Mouse (Mus musculus) neural tube, embryonic 10.5 days (tissue): ENCODE measurements around the gene Colca2.

Experiments
- DNase-seq: peaks from one replicate; pipeline ENCODE4 v3.0.0-alpha.2; 2017; ENCODE audit warnings: low spot score; ENCODE audit errors: extremely low spot score

The Colca2 gene

GRCm38 (mm10) chr9:51273581-51274154, 4.7 kb downstream of the Colca2 start:
- no peak for DNase-seq

- no peak for DNase-seq
Observed at GRCm38 (mm10) chr9:51272102-51272501, 6.3 kb downstream of the Colca2 start.

GRCm38 (mm10) chr9:51271073-51271472, 7.3 kb downstream of the Colca2 start:
- no peak for DNase-seq

- DNase-seq: no peak
Observed at GRCm38 (mm10) chr9:51268852-51269251, 9.5 kb downstream of the Colca2 start.

GRCm38 (mm10) chr9:51258426-51258825, 19.9 kb downstream of the Colca2 start:
- no peak for DNase-seq

GRCm38 (mm10) chr9:51256780-51257502, 21.4 kb downstream of the Colca2 start:
- DNase-seq: no peak

- DNase-seq: no peak
Observed at GRCm38 (mm10) chr9:51238741-51239385, 39.5 kb downstream of the Colca2 start.

- DNase-seq: no peak
Observed at GRCm38 (mm10) chr9:51232163-51232562, 46.2 kb downstream of the Colca2 start.

GRCm38 (mm10) chr9:51230701-51231389, 47.5 kb downstream of the Colca2 start:
- DNase-seq: no peak

- no peak for DNase-seq
Observed at GRCm38 (mm10) chr9:51225636-51226166, 52.7 kb downstream of the Colca2 start.
